Mouse (Mus musculus): ENCODE data around the gene Rnf216. TPM values are rescaled to one million over a fixed set of nuclear protein-coding genes. Genes with fewer than 3 reads are reported as not detected.
A peak's percentile ranks its signal among the peaks of the same experiment; 100 is the strongest.

Rnf216 gene
- polyA plus RNA-seq, 1 experiment from 2014 or later: 37.6 TPM

DNA sequence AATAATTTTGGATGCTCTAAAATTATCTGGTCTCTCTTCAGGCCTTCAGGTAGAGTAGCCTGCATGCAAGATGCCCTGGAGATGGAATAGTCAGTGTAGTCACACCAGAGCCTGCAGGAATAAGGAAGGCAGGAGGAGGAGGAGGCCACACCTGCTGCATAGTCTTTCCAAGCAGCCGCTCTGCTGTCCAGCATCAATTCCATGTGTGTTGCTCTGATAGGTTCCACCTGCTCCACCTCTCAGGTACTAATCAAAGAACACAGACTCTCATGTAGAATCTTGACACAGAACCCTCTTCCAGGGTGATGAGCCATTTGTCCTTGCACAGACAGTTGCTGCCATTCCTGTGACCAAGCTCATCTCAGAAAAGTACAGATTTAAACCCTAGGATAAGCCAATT lies 52.8 kb downstream of the Rnf216 start:
- ATAC-seq (ENCODE audit: borderline replicate concordance, extremely low read depth, low FRiP score, low TSS enrichment): no peak
- WGBS: 100% methylated on average over 1 of the region's 1 CpGs
- H3K27ac ChIP-seq: no peak overlapping the region; the same call in 1 of the 2 replicates
- no peak overlapping the region for H3K9ac ChIP-seq
- no peak overlapping the region for H3K4me3 ChIP-seq
- H3K27me3 ChIP-seq: no peaks in the 10 kb centered on the region
- H3K9me3 ChIP-seq: no peaks in the 10 kb centered on the region
- H3K4me2 ChIP-seq: no peak overlapping the region
- peaks cover 23% of the 10 kb centered on the region for H3K36me3 ChIP-seq
- peaks cover 30% of the 10 kb centered on the region for H3K4me1 ChIP-seq

DNA sequence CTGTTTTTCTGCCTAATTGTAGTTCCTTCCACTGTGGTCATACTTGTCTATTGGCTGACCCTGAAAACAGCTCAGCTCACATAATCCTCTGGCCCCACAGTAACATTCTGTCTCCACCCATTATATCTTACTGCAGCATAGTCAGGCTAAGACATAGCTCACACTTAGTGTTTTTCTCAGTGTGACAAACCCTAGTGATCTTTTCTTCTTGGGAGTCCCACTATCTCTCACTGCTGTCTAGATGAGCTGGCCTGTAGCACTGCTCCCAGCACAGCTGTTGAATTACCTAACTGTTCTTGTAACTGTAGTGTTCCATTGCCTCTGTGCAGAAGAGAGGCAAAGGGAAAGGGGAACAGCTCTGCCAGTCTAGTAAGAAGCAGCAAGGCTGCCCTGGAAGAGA lies 53.6 kb downstream of the Rnf216 start:
- no peak overlapping the region for H3K4me3 ChIP-seq
- no peak overlapping the region for H3K9ac ChIP-seq
- peaks cover 17% of the 10 kb centered on the region for H3K36me3 ChIP-seq
- H3K9me3 ChIP-seq: no peaks in the 10 kb centered on the region
- H3K4me1 ChIP-seq: peaks cover 30% of the 10 kb centered on the region
- H3K27me3 ChIP-seq: no peaks in the 10 kb centered on the region
- no peak for ATAC-seq (ENCODE audit: borderline replicate concordance, extremely low read depth, low FRiP score, low TSS enrichment)
- H3K4me2 ChIP-seq: no peak overlapping the region
- H3K27ac ChIP-seq: peak overlapping the region; percentile 90

DNA sequence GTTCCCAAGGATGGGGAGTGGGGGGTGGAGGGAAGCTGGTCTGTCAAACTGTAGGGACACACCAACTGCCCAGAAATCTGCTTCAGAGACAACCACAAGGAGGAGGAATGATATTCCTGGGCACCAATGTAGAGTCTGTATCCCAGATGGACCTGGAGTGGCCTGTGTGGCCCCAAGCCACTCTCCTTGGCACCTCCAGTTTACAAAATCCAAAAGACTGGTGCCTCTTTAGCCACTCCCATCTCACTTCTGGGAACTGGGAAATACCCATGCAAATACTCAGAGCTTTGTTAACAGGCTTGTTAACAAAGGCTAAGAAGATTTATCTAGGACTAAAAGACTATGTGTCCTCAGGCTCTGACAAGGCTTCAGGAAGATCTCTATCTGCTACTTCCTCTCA lies 54.1 kb downstream of the Rnf216 start:
- Histone ChIP-seq H3K9me3 (no peaks in the 10 kb centered on the region), H3K27ac (peak overlapping the region; percentile 90), H3K27me3 (no peaks in the 10 kb centered on the region), H3K4me3 (no peak overlapping the region), H3K36me3 (peaks cover 17% of the 10 kb centered on the region), H3K4me1 (peaks cover 34% of the 10 kb centered on the region), H3K4me2 (no peak overlapping the region), H3K9ac (no peak overlapping the region)
- ATAC-seq (ENCODE audit: borderline replicate concordance, extremely low read depth, low FRiP score, low TSS enrichment): peak; percentile 28; the same call in 1 of the 2 replicates

DNA sequence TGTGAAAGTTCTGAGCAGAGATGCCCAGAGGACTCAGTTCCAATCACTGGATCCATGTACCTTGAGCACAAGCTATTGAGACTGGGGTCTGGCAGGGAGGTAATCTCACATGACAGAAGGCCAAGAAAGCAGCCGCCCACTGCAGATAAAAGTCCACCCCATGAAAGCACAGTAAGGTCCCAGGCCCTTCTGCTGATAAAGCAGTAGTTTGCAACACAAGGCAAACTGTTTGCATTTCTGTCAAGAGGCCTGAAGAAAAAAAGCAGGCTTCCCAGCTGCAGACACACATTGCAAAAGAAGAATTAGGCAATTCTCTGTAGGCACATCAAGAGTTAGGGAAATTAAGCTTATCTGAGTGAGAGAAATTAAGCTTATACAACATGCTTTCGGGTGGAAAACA lies 54.6 kb downstream of the Rnf216 start:
- H3K9ac ChIP-seq: no peak overlapping the region
- H3K36me3 ChIP-seq: peaks cover 17% of the 10 kb centered on the region

DNA sequence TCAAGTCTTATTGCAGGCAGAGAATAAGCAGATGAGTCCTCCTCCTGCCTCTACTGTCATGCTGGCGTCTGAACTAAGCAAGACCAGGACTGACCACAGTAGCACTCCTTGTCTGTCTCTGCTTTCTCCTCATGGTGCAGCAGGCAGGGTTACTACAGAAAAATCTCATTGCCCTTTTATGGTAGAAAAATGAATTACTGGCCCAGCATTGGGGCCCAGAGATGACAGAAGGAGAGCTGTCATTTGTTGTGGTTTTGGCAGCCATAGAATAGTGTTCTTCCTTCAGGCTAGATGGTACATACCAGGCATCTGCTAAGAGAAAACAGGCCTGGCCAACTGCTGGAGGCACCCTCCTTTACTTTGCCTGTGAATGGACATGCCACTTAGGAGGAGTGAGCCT lies 55.0 kb downstream of the Rnf216 start:
- Histone ChIP-seq H3K27ac (peak overlapping the region; percentile 90), H3K9ac (no peak overlapping the region), H3K4me1 (peaks cover 34% of the 10 kb centered on the region), H3K27me3 (no peaks in the 10 kb centered on the region), H3K4me3 (no peak overlapping the region), H3K4me2 (no peak overlapping the region), H3K36me3 (peaks cover 19% of the 10 kb centered on the region), H3K9me3 (no peaks in the 10 kb centered on the region)
- 53% methylated on average over 1 of the region's 1 CpGs for WGBS
- peak; percentile 33; the same call in 1 of the 2 replicates for ATAC-seq (ENCODE audit: borderline replicate concordance, extremely low read depth, low FRiP score, low TSS enrichment)

More for the DNA sequence above, 54.6 kb downstream of the Rnf216 start:
- no peak overlapping the region for H3K4me3 ChIP-seq
- peaks cover 34% of the 10 kb centered on the region for H3K4me1 ChIP-seq
- no peak overlapping the region for H3K4me2 ChIP-seq
- H3K9me3 ChIP-seq: no peaks in the 10 kb centered on the region
- 29% methylated on average over 2 of the region's 2 CpGs for WGBS
- ATAC-seq (ENCODE audit: borderline replicate concordance, extremely low read depth, low FRiP score, low TSS enrichment): peak; percentile 60; the same call in 1 of the 2 replicates
- no peaks in the 10 kb centered on the region for H3K27me3 ChIP-seq
- peak overlapping the region; percentile 90 for H3K27ac ChIP-seq

DNA sequence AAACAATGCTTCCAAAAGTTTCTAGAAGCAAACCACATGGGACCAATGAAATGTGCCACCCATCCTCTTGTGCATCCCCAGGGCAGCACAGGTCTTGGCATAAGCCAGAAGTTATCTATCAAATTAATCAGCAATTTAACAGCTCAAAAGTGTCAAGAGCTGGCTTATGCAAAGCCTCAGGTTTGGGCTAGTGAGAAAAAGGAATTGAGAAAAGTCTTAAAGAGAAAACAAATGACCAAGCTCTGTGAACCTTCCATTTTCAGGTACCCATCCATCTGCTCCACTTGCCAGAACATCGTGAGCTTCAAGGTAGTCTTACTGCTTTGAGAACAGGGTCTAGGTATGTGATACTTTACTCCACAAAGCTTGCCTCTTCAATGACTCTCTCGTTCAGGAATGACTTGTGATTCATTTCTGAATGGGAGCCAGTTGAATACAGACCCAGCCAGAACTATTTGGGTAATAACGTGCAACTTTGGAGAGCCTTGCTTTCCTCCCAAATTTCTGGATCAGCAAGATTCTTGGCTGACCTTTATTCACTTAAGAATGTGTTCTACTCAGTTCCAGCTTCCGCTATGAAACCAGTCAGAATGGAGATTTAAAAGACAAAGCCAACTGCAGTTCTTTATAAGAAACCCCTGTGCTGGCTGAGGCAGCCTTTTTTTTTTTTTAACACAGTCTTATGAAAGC lies 56.5 kb downstream of the Rnf216 start:
- Histone ChIP-seq H3K9ac (no peak overlapping the region), H3K27ac (peak overlapping the region; percentile 90), H3K4me1 (peaks cover 34% of the 10 kb centered on the region), H3K4me2 (no peak overlapping the region), H3K27me3 (no peaks in the 10 kb centered on the region), H3K9me3 (no peaks in the 10 kb centered on the region), H3K36me3 (peaks cover 18% of the 10 kb centered on the region), H3K4me3 (no peak overlapping the region)
- ATAC-seq (ENCODE audit: borderline replicate concordance, extremely low read depth, low FRiP score, low TSS enrichment): peak; percentile 28
- 51% methylated on average over 4 of the region's 4 CpGs for WGBS

DNA sequence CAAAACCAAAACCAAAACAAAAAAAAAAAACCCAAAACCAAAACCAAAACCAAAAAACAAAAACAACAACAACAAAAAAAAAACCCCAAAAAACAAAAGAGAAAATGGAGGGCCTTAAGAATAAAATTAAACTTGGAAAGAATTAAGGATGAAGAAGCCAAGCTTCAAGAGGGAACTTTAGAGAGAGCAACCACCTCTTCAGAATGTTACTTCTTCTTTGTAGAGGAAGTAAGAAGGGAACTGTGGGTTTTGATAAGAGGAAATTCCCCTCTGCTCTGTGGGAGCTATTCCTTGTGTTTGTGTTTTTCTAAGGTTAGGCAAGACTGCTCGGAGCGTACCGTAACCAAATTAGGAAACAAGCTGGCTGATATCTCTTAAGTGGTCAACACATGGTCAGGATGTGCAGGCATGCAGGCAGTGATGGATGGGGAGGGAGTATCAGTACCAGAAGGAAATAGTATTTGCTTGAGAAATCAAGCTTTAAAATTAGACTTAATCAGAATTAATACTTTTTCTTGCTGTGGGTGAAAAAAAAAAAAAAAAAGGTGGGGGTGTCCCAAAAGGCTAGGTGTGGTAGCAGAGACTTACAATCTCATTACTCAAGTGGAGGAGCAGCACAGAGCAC lies 57.2 kb downstream of the Rnf216 start:
- Histone ChIP-seq H3K9me3 (no peaks in the 10 kb centered on the region), H3K27me3 (no peaks in the 10 kb centered on the region), H3K27ac (peak overlapping the region; percentile 81), H3K4me2 (no peak overlapping the region), H3K4me1 (peaks cover 37% of the 10 kb centered on the region), H3K4me3 (no peak overlapping the region), H3K36me3 (peaks cover 14% of the 10 kb centered on the region), H3K9ac (no peak overlapping the region)
- 31% methylated on average over 3 of the region's 3 CpGs for WGBS
- ATAC-seq (ENCODE audit: borderline replicate concordance, extremely low read depth, low FRiP score, low TSS enrichment): 0 out of 2 replicates have a peak, but pooled peaks have one; percentile 15

DNA sequence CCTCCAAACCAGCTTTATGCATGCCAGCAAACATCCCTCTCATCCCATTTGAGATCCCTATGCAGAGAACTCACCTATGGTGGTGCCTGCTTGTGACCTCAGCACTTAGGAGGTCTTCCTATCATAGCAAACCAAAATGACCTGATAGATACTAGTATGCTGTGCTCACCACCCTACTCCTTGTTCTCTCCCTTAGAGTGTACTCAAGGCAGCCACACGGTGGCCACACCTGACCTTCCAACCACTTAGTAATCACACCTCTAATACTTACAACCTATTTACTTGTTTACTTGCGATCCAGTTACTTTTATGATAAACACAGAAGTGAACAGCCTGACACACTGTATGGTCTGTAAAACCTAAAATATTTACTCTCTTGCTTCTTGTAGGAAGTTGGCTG lies 58.1 kb downstream of the Rnf216 start:
- no peaks in the 10 kb centered on the region for H3K9me3 ChIP-seq
- no peaks in the 10 kb centered on the region for H3K27me3 ChIP-seq
- H3K4me2 ChIP-seq: no peak overlapping the region
- no peak overlapping the region for H3K4me3 ChIP-seq
- WGBS: 82% methylated on average over 2 of the region's 2 CpGs
- peaks cover 6% of the 10 kb centered on the region; the same call in 1 of the 2 replicates for H3K36me3 ChIP-seq
- no peak for ATAC-seq (ENCODE audit: borderline replicate concordance, extremely low read depth, low FRiP score, low TSS enrichment)
- no peak overlapping the region for H3K27ac ChIP-seq
- H3K4me1 ChIP-seq: peaks cover 45% of the 10 kb centered on the region
- H3K9ac ChIP-seq: no peak overlapping the region

DNA sequence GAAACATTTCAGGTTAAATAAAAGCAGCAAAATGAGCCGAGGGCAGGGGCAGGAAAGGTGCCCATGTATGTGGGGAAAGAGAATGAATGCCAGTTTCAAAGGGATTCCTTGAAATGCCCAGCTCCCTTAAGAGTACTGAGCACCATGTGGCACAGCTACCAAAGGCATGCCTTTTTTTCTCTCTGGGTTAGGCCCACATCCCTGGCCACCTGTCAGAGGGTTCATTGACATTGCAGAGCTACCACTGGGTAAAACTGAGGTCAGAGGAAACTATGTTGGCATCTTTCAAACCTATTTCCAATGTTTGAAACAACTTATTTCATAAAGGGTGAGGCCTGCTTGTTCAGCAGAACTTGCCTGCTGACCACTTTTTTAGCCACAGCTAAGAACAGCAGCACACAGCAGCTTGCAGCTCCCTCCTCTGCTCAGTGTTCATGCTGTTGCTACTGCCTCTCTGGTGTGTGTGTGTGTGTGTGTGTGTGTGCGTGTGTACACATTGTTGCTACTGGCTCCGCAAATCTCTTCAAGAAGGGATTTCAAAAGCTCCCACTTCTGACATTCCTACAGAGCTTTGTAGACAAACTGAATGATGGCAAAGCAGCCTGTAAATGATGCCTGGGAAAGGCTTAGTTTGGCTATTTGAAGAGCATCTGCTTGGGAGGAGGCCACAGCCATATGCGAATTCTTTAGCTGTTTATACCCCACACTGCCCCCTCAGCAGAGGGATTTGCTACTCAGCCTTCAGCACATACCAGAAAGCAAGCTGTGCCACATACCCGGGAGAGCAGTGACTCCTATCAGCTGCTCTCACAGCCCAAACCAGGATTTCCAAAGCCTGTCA lies 59.4 kb downstream of the Rnf216 start:
- H3K4me1 ChIP-seq: peaks cover 42% of the 10 kb centered on the region
- H3K4me2 ChIP-seq: no peak overlapping the region
- H3K27me3 ChIP-seq: no peaks in the 10 kb centered on the region
- no peaks in the 10 kb centered on the region for H3K9me3 ChIP-seq
- H3K9ac ChIP-seq: no peak overlapping the region
- no peak overlapping the region for H3K4me3 ChIP-seq
- peaks cover 3% of the 10 kb centered on the region; the same call in 1 of the 2 replicates for H3K36me3 ChIP-seq
- no peak for ATAC-seq (ENCODE audit: borderline replicate concordance, extremely low read depth, low FRiP score, low TSS enrichment)
- H3K27ac ChIP-seq: peak overlapping the region; percentile 35
- WGBS: 57% methylated on average over 5 of the region's 5 CpGs

DNA sequence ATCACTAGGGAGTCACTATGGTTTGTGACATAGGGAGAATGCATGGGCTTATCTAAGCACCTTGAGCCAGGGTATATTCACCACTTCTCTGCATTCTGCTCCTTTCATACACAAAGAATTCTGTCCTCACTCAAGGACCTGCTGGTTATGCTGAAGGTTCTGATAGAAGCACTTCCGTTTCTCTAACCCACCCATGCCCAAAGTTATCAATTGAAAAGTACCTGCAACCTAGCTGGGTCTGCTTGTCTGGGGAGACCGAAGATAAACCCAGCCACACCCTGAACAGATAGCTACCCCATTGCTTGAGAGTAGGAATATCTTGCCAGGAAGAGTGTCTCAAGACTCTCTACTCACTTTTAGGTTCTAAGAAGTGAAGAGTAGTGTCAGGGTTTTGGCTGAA lies 60.1 kb downstream of the Rnf216 start:
- Histone ChIP-seq H3K27me3 (no peaks in the 10 kb centered on the region), H3K9me3 (no peaks in the 10 kb centered on the region), H3K36me3 (peaks cover 3% of the 10 kb centered on the region; the same call in 1 of the 2 replicates), H3K9ac (no peak overlapping the region), H3K4me2 (no peak overlapping the region), H3K4me1 (peaks cover 39% of the 10 kb centered on the region), H3K4me3 (no peak overlapping the region), H3K27ac (no peak overlapping the region)
- 89% methylated on average over 2 of the region's 2 CpGs for WGBS
- no peak for ATAC-seq (ENCODE audit: borderline replicate concordance, extremely low read depth, low FRiP score, low TSS enrichment)

DNA sequence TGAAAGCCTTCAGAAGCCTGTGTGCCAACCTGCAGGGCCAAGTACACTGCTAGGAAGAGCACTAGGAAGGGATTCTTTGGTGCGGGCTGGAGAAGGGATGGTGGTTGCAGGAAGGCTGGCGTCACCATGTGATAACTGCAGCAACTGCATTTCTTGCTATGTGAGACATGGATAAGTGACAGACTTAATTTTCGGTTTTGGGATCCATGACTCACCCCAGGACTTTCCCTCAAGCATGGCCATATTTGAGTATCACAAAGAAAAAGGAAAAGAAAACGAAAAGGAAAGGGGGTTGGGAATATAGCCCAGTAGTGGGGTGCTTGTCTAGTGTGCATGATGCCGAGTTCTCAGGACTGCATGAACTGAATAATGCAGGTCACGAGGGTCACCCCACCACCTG lies 60.9 kb downstream of the Rnf216 start:
- no peak for ATAC-seq (ENCODE audit: borderline replicate concordance, extremely low read depth, low FRiP score, low TSS enrichment)
- Histone ChIP-seq H3K4me1 (peaks cover 31% of the 10 kb centered on the region), H3K27me3 (no peaks in the 10 kb centered on the region), H3K4me2 (no peak overlapping the region), H3K36me3 (0 out of 2 replicates have a peak, but pooled peaks cover 5% of the 10 kb centered on the region), H3K9me3 (no peaks in the 10 kb centered on the region), H3K9ac (no peak overlapping the region), H3K27ac (no peak overlapping the region), H3K4me3 (no peak overlapping the region)
- 87% methylated on average over 6 of the region's 6 CpGs for WGBS

DNA sequence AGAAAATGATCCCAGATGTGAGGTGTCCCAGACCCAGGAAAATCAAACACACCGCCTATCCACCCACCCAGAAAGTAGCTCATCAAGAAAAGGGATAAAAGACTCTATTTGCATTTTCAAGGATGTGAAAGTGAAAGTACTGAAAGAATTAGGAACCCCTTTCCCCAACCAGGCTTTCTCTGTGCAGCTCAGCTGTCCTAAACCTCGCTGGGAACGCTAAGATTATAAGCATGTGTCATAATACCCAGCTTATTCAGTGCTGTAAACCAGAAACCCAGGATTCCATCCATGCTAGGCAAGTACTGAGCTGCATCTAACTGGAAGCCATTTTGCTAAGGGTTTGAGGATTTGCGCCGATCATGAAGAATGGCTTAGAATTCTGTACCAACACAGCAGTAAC lies 62.5 kb downstream of the Rnf216 start:
- Histone ChIP-seq H3K27ac (peak overlapping the region; percentile 63), H3K36me3 (0 out of 2 replicates have a peak, but pooled peaks cover 9% of the 10 kb centered on the region), H3K4me3 (no peak overlapping the region), H3K9me3 (no peaks in the 10 kb centered on the region), H3K9ac (no peak overlapping the region), H3K27me3 (no peaks in the 10 kb centered on the region), H3K4me1 (peaks cover 26% of the 10 kb centered on the region), H3K4me2 (no peak overlapping the region)
- 70% methylated on average over 5 of the region's 5 CpGs for WGBS
- ATAC-seq (ENCODE audit: borderline replicate concordance, extremely low read depth, low FRiP score, low TSS enrichment): no peak

All from lung, embryonic 15.5 days (tissue).